Mouse (Mus musculus) liver, embryonic 14.5 days (tissue): ENCODE measurements around the gene Gm13283.
"Not testable (repeated sequence)": the region's sequence is repeated elsewhere in the genome, so short reads cannot be mapped to it uniquely, and the experiment has no call there.

ENCODE experiments used
- CTCF ChIP-seq: IDR thresholded peaks from 2 replicates; pipeline ENCODE4 v1.5.1; 2016; ENCODE audit warnings: antibody characterized with exemption, low read depth, control low read depth
- EP300 ChIP-seq: IDR thresholded peaks from 2 replicates; pipeline ENCODE4 v1.6.1; 2016; ENCODE audit warnings: antibody characterized with exemption, low read depth

- not testable (repeated sequence) for TF ChIP-seq CTCF, EP300
Observed at GRCm38 (mm10) chr4:88773534-88773933, 13.6 kb downstream of the Gm13283 start, which contains the start of gene Gm13290.
